Mouse (Mus musculus) ovary, postnatal 10 days (tissue): ENCODE measurements around the gene Armc9.

Experiments
- DNase-seq: peaks from one replicate; pipeline ENCODE4 v3.0.0; 2022; ENCODE audit warnings: low spot score

Gene Armc9

GRCm38 (mm10) chr1:86154133-86154823, at the start of gene Armc9:
Gene Armc9 (plus strand): TSS chr1:86154780.
- peak; percentile 88 for DNase-seq

- no peak for DNase-seq
These were observed 49.5 kb upstream of the Armc9 start for GRCm38 (mm10) chr1:86105054-86105453.

GRCm38 (mm10) chr1:86111779-86112178, 42.8 kb upstream of the Armc9 start, which contains the start of gene Htr2b:
Gene Htr2b (minus strand): TSS chr1:86111970.
- no peak for DNase-seq

GRCm38 (mm10) chr1:86114141-86114540, 40.4 kb upstream of the Armc9 start:
- no peak for DNase-seq

GRCm38 (mm10) chr1:86119549-86119948, 35.0 kb upstream of the Armc9 start:
- no peak for DNase-seq

- no peak for DNase-seq
These were observed 28.5 kb upstream of the Armc9 start for GRCm38 (mm10) chr1:86126036-86126435.

- no peak for DNase-seq
These were observed 21.2 kb upstream of the Armc9 start, which contains the start of gene Gm21972 for GRCm38 (mm10) chr1:86133337-86133736. Gene Gm21972 (plus strand): TSS chr1:86133637.

- DNase-seq, result no peak
These were observed 19.3 kb upstream of the Armc9 start for GRCm38 (mm10) chr1:86135315-86135714.

GRCm38 (mm10) chr1:86141081-86141480, 13.5 kb upstream of the Armc9 start:
- no peak for DNase-seq

- no peak for DNase-seq
These were observed 11.4 kb upstream of the Armc9 start for GRCm38 (mm10) chr1:86143165-86143564.

GRCm38 (mm10) chr1:86144001-86144944, 10.3 kb upstream of the Armc9 start:
- no peak for DNase-seq

GRCm38 (mm10) chr1:86146293-86146692, 8.3 kb upstream of the Armc9 start:
- no peak for DNase-seq

- DNase-seq, result no peak
These were observed 7.0 kb upstream of the Armc9 start for GRCm38 (mm10) chr1:86147557-86147956.

- no peak for DNase-seq
These were observed 6.4 kb upstream of the Armc9 start for GRCm38 (mm10) chr1:86148161-86148560.

GRCm38 (mm10) chr1:86150929-86151328, 3.7 kb upstream of the Armc9 start:
- DNase-seq, result no peak

GRCm38 (mm10) chr1:86151376-86151775, 3.2 kb upstream of the Armc9 start:
- no peak for DNase-seq

- no peak for DNase-seq
These were observed 2.0 kb upstream of the Armc9 start for GRCm38 (mm10) chr1:86152618-86153017.

- DNase-seq, result no peak
These were observed 214 bp downstream of the Armc9 start for GRCm38 (mm10) chr1:86154824-86155164.

GRCm38 (mm10) chr1:86156075-86156474, 1.5 kb downstream of the Armc9 start:
- no peak for DNase-seq

GRCm38 (mm10) chr1:86156595-86156994, 2.0 kb downstream of the Armc9 start:
- no peak for DNase-seq

GRCm38 (mm10) chr1:86160059-86160458, 5.5 kb downstream of the Armc9 start:
- DNase-seq, result no peak

GRCm38 (mm10) chr1:86160479-86160878, 5.9 kb downstream of the Armc9 start:
- no peak for DNase-seq

- DNase-seq, result no peak
These were observed 6.5 kb downstream of the Armc9 start for GRCm38 (mm10) chr1:86161061-86161460.
